18 mouse cellular contexts compared by ENCODE assay signal in genomic region chr5:138089108-138089551, GRCm38 (mm10). TPM values are rescaled to one million over a fixed set of nuclear protein-coding genes. Genes with fewer than 3 reads are reported as not detected.
A peak's percentile ranks its signal among the peaks of the same experiment; 100 is the strongest.
DNase-seq lines count a peak whose midpoint lies in the region; ATAC-seq and TF ChIP-seq lines count a peak whose summit lies in the region.
"Had no signal": no experiment of that assay in that cellular context is flagged by ENCODE, and none has a peak within 500 bp of the region (broad histone marks: within the 10 kb centered on the region; RNA-seq: fewer than 3 reads in every experiment).

No protein-coding gene starts in this region.

- peak overlapping the region; percentile 46; the same call in 1 of the 2 replicates for H3K9ac ChIP-seq in ES-E14 (ENCODE audit: insufficient read depth, low read depth, low read length, poor library complexity, severe bottlenecking)
- H3K9ac ChIP-seq in intestine, embryonic 14.5 days (ENCODE audit: low read length) = no peak overlapping the region
- no peak overlapping the region for H3K9ac ChIP-seq in kidney, postnatal 0 days (ENCODE audit: low read depth, low read length)
- H3K9ac ChIP-seq in liver, embryonic 16.5 days (ENCODE audit: low read depth, low read length) = peak overlapping the region; percentile 4; the same call in 1 of the 2 replicates
- H3K9ac ChIP-seq: forebrain, embryonic 12.5 days; lung, embryonic 14.5 days; midbrain, embryonic 15.5 days; neural tube, embryonic 12.5 days had no signal

- peaks cover 15% of the 10 kb centered on the region for H3K36me3 ChIP-seq in ES-E14 (ENCODE audit: control insufficient read depth, insufficient read depth, low read length, poor library complexity, severe bottlenecking)
- H3K36me3 ChIP-seq in intestine, embryonic 14.5 days (ENCODE audit: control insufficient read depth, insufficient read depth, low read length) = peaks cover 26% of the 10 kb centered on the region
- peaks cover 9% of the 10 kb centered on the region for H3K36me3 ChIP-seq in kidney, postnatal 0 days (ENCODE audit: insufficient read depth, low read length)
- peaks cover 5% of the 10 kb centered on the region; the same call in 1 of the 2 replicates for H3K36me3 ChIP-seq in liver, embryonic 16.5 days (ENCODE audit: control insufficient read depth, insufficient read depth)

- peaks cover 4 to 6% of the 10 kb centered on the region in 2 experiments for H3K4me1 ChIP-seq in ES-E14 (ENCODE audit: control insufficient read depth in 2 of 2, insufficient read depth in 2 of 2, low read length in 2 of 2, poor library complexity in 1 of 2)
- H3K4me1 ChIP-seq in intestine, embryonic 14.5 days (replicated peaks; ENCODE audit: control insufficient read depth, insufficient read depth, low read length) = peaks cover 20% of the 10 kb centered on the region
- H3K4me1 ChIP-seq in kidney, postnatal 0 days (replicated peaks; ENCODE audit: insufficient read depth, low read length) = 0 out of 2 replicates have a peak, but pooled peaks cover 9% of the 10 kb centered on the region
- peaks cover 27% of the 10 kb centered on the region for H3K4me1 ChIP-seq in liver, embryonic 16.5 days (ENCODE audit: control insufficient read depth, low read depth, low read length)

- DNase-seq in ES-E14 (ENCODE audit: low read depth, low spot score) = no peak
- peak; percentile 54 for DNase-seq in intestine, embryonic 14.5 days (ENCODE audit: low spot score)
- peak; percentile 52 for DNase-seq in kidney, postnatal 0 days (ENCODE audit: low spot score)
- DNase-seq in left cerebral cortex, postnatal 10 days (ENCODE audit: extremely low spot score in 1 of 2, low spot score in 2 of 2) = no peak
- DNase-seq in cerebellum, adult 11 months = no peak
- no peak for DNase-seq in layer of hippocampus, adult 9-11 months
- DNase-seq: adrenal gland, postnatal 36 days; cerebellum, adult 2 months; lung, embryonic 14.5 days had no signal

- no peak overlapping the region for H3K27ac ChIP-seq in ES-E14 (ENCODE audit: insufficient read depth, low read depth, low read length, poor library complexity, severe bottlenecking)
- H3K27ac ChIP-seq in intestine, embryonic 14.5 days (ENCODE audit: low read depth) = 0 out of 2 replicates have a peak overlapping the region, but pooled peaks have one; percentile 4
- H3K27ac ChIP-seq in kidney, postnatal 0 days = peak overlapping the region; percentile 87
- H3K27ac ChIP-seq in liver, embryonic 16.5 days (ENCODE audit: low read length) = peak overlapping the region; percentile 81
- H3K27ac ChIP-seq: forebrain, embryonic 12.5 days; hindbrain, postnatal 0 days; left cerebral cortex, adult 2 months; midbrain, embryonic 15.5 days; neural tube, embryonic 12.5 days had no signal

- 70% methylated on average over 6 of the region's 6 CpGs for WGBS in intestine, embryonic 14.5 days
- 57% methylated on average over 6 of the region's 6 CpGs for WGBS in kidney, postnatal 0 days
- WGBS in liver, embryonic 16.5 days (ENCODE audit: insufficient replicate concordance) = 57% methylated on average over 6 of the region's 6 CpGs

- no peak for TF ChIP-seq CTCF in kidney, postnatal 0 days (IDR thresholded peaks at IDR 0.05; ENCODE audit: low read depth)

- peak overlapping the region; percentile 25 for H3K4me2 ChIP-seq in intestine, embryonic 14.5 days (ENCODE audit: low read length)
- H3K4me2 ChIP-seq in kidney, postnatal 0 days (ENCODE audit: low read length) = peak overlapping the region; percentile 26; the same call in 1 of the 2 replicates
- peak overlapping the region; percentile 38 for H3K4me2 ChIP-seq in liver, embryonic 16.5 days (ENCODE audit: low read depth, low read length)
- H3K4me2 ChIP-seq: forebrain, embryonic 12.5 days; lung, embryonic 14.5 days; midbrain, embryonic 15.5 days; neural tube, embryonic 12.5 days had no signal

- H3K9me3 ChIP-seq in ES-E14 (ENCODE audit: control insufficient read depth, insufficient read depth, low read depth, low read length) = no peaks in the 10 kb centered on the region
- H3K9me3 ChIP-seq in intestine, embryonic 14.5 days (ENCODE audit: control insufficient read depth, low read length) = no peaks in the 10 kb centered on the region
- H3K9me3 ChIP-seq in kidney, postnatal 0 days (replicated peaks; ENCODE audit: low read length) = no peaks in the 10 kb centered on the region
- H3K9me3 ChIP-seq in liver, embryonic 16.5 days (replicated peaks; ENCODE audit: control insufficient read depth, low read length) = no peaks in the 10 kb centered on the region
- H3K9me3 ChIP-seq: forebrain, embryonic 12.5 days; midbrain, embryonic 15.5 days; neural tube, embryonic 12.5 days had no signal

- H3K27me3 ChIP-seq in intestine, embryonic 14.5 days (replicated peaks; ENCODE audit: control insufficient read depth, insufficient read depth, low read length) = no peaks in the 10 kb centered on the region
- no peaks in the 10 kb centered on the region for H3K27me3 ChIP-seq in kidney, postnatal 0 days (ENCODE audit: insufficient read depth, low read length)
- no peaks in the 10 kb centered on the region for H3K27me3 ChIP-seq in liver, embryonic 16.5 days (ENCODE audit: control insufficient read depth, insufficient read depth, low read depth, low read length)
- H3K27me3 ChIP-seq: forebrain, embryonic 12.5 days; midbrain, embryonic 15.5 days; neural tube, embryonic 12.5 days had no signal

- in situ Hi-C loops in ES-E14 (cut with MboI; ENCODE audit: low sequenced_read_pairs in 2 of 2, unreplicated experiment in 2 of 2) = no loop called here

- intact Hi-C loops in left cerebral cortex, postnatal 10 days (cut with DNase I) = loop anchor here (5.0 kb wide), 1 partner anchor 297 kb away; no protein-coding TSS in a partner anchor

- no peak overlapping the region for H3K4me3 ChIP-seq in ES-E14 (ENCODE audit: insufficient read depth in 1 of 2, low read depth in 1 of 2, low read length in 2 of 2, poor library complexity in 1 of 2, severe bottlenecking in 1 of 2)
- H3K4me3 ChIP-seq in intestine, embryonic 14.5 days (ENCODE audit: low read depth, low read length) = 0 out of 2 replicates have a peak overlapping the region, but pooled peaks have one; percentile 4
- no peak overlapping the region; the same call in 1 of the 2 replicates for H3K4me3 ChIP-seq in kidney, postnatal 0 days (replicated peaks; ENCODE audit: low read depth, low read length)
- H3K4me3 ChIP-seq in liver, embryonic 16.5 days (ENCODE audit: low read depth, low read length) = peak overlapping the region; percentile 25; the same call in 1 of the 2 replicates
- H3K4me3 ChIP-seq: forebrain, embryonic 12.5 days; left cerebral cortex, adult 2 months; midbrain, embryonic 15.5 days; neural tube, embryonic 12.5 days had no signal

- peak; percentile 51; the same call in 1 of the 2 replicates for ATAC-seq in intestine, embryonic 14.5 days (replicated peaks; ENCODE audit: low FRiP score, low TSS enrichment, low read depth)
- ATAC-seq in kidney, postnatal 0 days (replicated peaks; ENCODE audit: low FRiP score, low read depth) = peak; percentile 72
- peak; percentile 71 for ATAC-seq in liver, embryonic 16.5 days (ENCODE audit: low read depth)
- ATAC-seq: hindbrain, postnatal 0 days; midbrain, embryonic 15.5 days had no signal

TF ChIP-seq in ES-E14, 5 proteins besides CTCF, POLR2A, EP300 and RAD21:
- no peak for TF ChIP-seq HCFC1 (IDR thresholded peaks at IDR 0.05; ENCODE audit: borderline replicate concordance, insufficient read depth, low read length)
- TF ChIP-seq CHD2 (IDR thresholded peaks at IDR 0.05; ENCODE audit: low read depth, low read length) = no peak
- TF ChIP-seq ZNF384 (IDR thresholded peaks at IDR 0.05; ENCODE audit: low read depth, low read length) = no peak
- no peak for TF ChIP-seq MAFK (IDR thresholded peaks at IDR 0.05; ENCODE audit: insufficient read depth, low read depth, low read length)
- no peak for TF ChIP-seq ZC3H11A (IDR thresholded peaks at IDR 0.05; ENCODE audit: borderline replicate concordance, low read depth, low read length)

RNA-seq across cellular contexts. Expression of gene Zkscan1, which starts 4.2 kb away (rescaled TPM):
- total RNA-seq in ES-E14 (2012; rRNA removed) = 9.8 and 10.5 TPM in 2 replicates
- polyA plus RNA-seq in intestine, embryonic 14.5 days (2014; fragmentation: Nextera tagmentation; extraction: Ambion mirVana) = 24.5 and 26.3 TPM in 2 replicates
- 17.2 and 17.8 TPM in 2 replicates for polyA plus RNA-seq in kidney, postnatal 0 days (2015; fragmentation: Nextera tagmentation; extraction: Ambion mirVana)
- 3.9 and 4.4 TPM in 2 replicates for polyA plus RNA-seq in liver, embryonic 16.5 days (2015; fragmentation: Nextera tagmentation; extraction: Ambion mirVana)
- 10 to 100 TPM; 39.2 to 39.4 TPM for total RNA-seq in left cerebral cortex, postnatal 10 days (2021)

RNA-seq across cellular contexts. Expression of gene Zscan21, which starts 27.6 kb away (rescaled TPM):
- total RNA-seq in ES-E14 (2012; rRNA removed) = 12.2 and 15.5 TPM in 2 replicates
- 53.6 and 66.2 TPM in 2 replicates for polyA plus RNA-seq in intestine, embryonic 14.5 days (2014; fragmentation: Nextera tagmentation; extraction: Ambion mirVana)
- 45.3 and 49.6 TPM in 2 replicates for polyA plus RNA-seq in kidney, postnatal 0 days (2015; fragmentation: Nextera tagmentation; extraction: Ambion mirVana)
- 14.6 and 15.1 TPM in 2 replicates for polyA plus RNA-seq in liver, embryonic 16.5 days (2015; fragmentation: Nextera tagmentation; extraction: Ambion mirVana)
- total RNA-seq in left cerebral cortex, postnatal 10 days (2021) = 10 to 100 TPM; 21.8 to 26.1 TPM

RNA-seq across cellular contexts. Expression of gene Smok3c, which starts 36.1 kb away (rescaled TPM):
- total RNA-seq in ES-E14 (2012; rRNA removed) = not detected in 2 replicates
- not detected in 2 replicates for polyA plus RNA-seq in intestine, embryonic 14.5 days (2014; fragmentation: Nextera tagmentation; extraction: Ambion mirVana)
- polyA plus RNA-seq in kidney, postnatal 0 days (2015; fragmentation: Nextera tagmentation; extraction: Ambion mirVana) = not detected in 2 replicates
- polyA plus RNA-seq in liver, embryonic 16.5 days (2015; fragmentation: Nextera tagmentation; extraction: Ambion mirVana) = not detected in 2 replicates
- total RNA-seq in left cerebral cortex, postnatal 10 days (2021) = not detected
- total RNA-seq: adrenal gland, postnatal 36 days; gastrocnemius, adult 8-10 months; hindbrain, postnatal 0 days; left cerebral cortex, adult 2 months had no signal
- polyA plus RNA-seq: cerebellum, adult 2 months; embryonic facial prominence, embryonic 11.5 days; forebrain, embryonic 12.5 days; heart, embryonic 14.5 days; hindbrain, postnatal 0 days; lung, embryonic 14.5 days; midbrain, embryonic 15.5 days; neural tube, embryonic 12.5 days had no signal

Comparison
In these comparisons a context has a peak if more than half of its experiments do, and no peak if none do; other contexts are left out.
1. DNase-seq: peak in intestine, embryonic 14.5 days (single experiment) and kidney, postnatal 0 days (single experiment); none in ES-E14 (single experiment), left cerebral cortex, postnatal 10 days (0 of 2), cerebellum, adult 11 months (single experiment) and layer of hippocampus, adult 9-11 months (single experiment).
2. H3K4me3 ChIP-seq: peak in intestine, embryonic 14.5 days (single experiment) and liver, embryonic 16.5 days (single experiment); none in ES-E14 (0 of 2) and kidney, postnatal 0 days (single experiment).
3. H3K9ac ChIP-seq: peak in ES-E14 (single experiment) and liver, embryonic 16.5 days (single experiment); none in intestine, embryonic 14.5 days (single experiment) and kidney, postnatal 0 days (single experiment).
4. Peak in every context shown above with its lines, with median percentiles within 50 percentile points of each other: ATAC-seq and H3K4me2 ChIP-seq.